Mouse (Mus musculus): ENCODE data around the gene Sema3d. TPM values are rescaled to one million over a fixed set of nuclear protein-coding genes. Genes with fewer than 3 reads are reported as not detected.

The Sema3d gene
- polyA plus RNA-seq, 1 experiment: 0.13 TPM

DNA sequence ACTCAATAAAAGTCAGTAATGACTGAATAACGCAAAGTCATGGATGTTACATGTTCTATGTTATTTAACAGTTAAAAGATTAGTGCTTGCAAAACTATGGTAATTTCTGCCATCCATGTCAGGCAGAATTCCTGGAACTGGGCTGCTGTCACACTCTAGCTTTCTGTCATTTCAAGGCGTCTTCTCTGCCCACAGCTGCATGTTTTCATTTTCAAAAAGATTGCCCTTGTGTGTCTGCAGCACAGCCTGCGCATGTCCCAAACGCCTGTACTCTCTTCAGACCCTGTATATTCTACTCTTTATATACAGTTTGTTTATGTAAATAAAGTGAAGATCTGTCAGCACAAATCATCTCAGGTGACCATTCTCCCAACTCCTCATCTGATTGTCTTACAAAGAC lies 132.1 kb downstream of the Sema3d start:
- peaks cover 2% of the 10 kb centered on the region; the same call in 1 of the 2 replicates for H3K9me3 ChIP-seq (replicated peaks; ENCODE audit: control insufficient read depth, insufficient read depth, low read length, poor library complexity, severe bottlenecking)
- TF ChIP-seq CTCF (IDR thresholded peaks at IDR 0.05; ENCODE audit: low read depth, low read length) (no peak), EP300 (IDR thresholded peaks at IDR 0.05; ENCODE audit: insufficient read depth, low read depth, low read length) (no peak), POLR2A (IDR thresholded peaks at IDR 0.05; ENCODE audit: insufficient read depth, low read length) (no peak)

DNA sequence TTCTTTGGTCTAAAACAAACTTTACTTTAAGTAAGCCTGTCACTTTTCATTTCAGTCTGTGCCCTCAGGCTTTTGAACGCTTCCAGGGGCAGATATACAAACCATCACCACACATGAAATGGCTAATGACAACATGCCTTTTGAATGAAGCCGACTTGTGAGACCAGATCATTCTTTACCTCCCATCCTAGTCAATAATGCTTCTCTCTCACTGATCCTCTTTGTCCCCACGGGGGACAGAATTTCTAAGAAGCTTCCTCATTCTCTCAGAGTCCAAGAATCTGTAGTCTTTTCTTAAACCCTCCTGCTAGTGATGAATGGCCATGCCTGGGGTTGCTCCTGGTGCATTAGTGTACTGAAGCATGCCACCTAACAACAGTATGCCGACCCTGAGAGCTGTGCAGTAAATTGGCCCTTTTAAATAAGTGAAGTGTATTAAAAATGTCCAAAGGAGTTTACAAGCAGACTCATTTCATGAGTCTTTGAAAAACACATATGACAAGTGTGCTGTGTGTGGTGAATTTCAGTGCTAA lies 142.1 kb downstream of the Sema3d start:
- no peak overlapping the region for H3K27ac ChIP-seq (ENCODE audit: insufficient read depth, low read length)
- 0 out of 2 replicates have a peak, but pooled peaks cover 7% of the 10 kb centered on the region for H3K9me3 ChIP-seq (replicated peaks; ENCODE audit: control insufficient read depth, insufficient read depth, low read length, poor library complexity, severe bottlenecking)
- no peaks in the 10 kb centered on the region for H3K36me3 ChIP-seq (ENCODE audit: control insufficient read depth, insufficient read depth, low read length, poor library complexity, severe bottlenecking)
- H3K9ac ChIP-seq (ENCODE audit: low read depth, poor library complexity, severe bottlenecking): no peak overlapping the region
- no peaks in the 10 kb centered on the region for H3K4me1 ChIP-seq (ENCODE audit: control insufficient read depth, insufficient read depth, low read length)
- H3K27me3 ChIP-seq (ENCODE audit: control insufficient read depth, insufficient read depth, low read length, poor library complexity, severe bottlenecking): no peaks in the 10 kb centered on the region
- H3K4me3 ChIP-seq (ENCODE audit: low read depth, low read length): no peak overlapping the region
- no peak for TF ChIP-seq EP300 (IDR thresholded peaks at IDR 0.05; ENCODE audit: insufficient read depth, low read depth, low read length)
- no peak for TF ChIP-seq POLR2A (IDR thresholded peaks at IDR 0.05; ENCODE audit: insufficient read depth, low read length)
- no peak for TF ChIP-seq CTCF (IDR thresholded peaks at IDR 0.05; ENCODE audit: low read depth, low read length)

More for the DNA sequence above, 132.1 kb downstream of the Sema3d start:
- H3K27me3 ChIP-seq (ENCODE audit: control insufficient read depth, insufficient read depth, low read length, poor library complexity, severe bottlenecking): no peaks in the 10 kb centered on the region
- H3K4me3 ChIP-seq (ENCODE audit: low read depth, low read length): no peak overlapping the region
- no peaks in the 10 kb centered on the region for H3K4me1 ChIP-seq (ENCODE audit: control insufficient read depth, insufficient read depth, low read length)
- H3K36me3 ChIP-seq (ENCODE audit: control insufficient read depth, insufficient read depth, low read length, poor library complexity, severe bottlenecking): no peaks in the 10 kb centered on the region
- no peak overlapping the region for H3K27ac ChIP-seq (ENCODE audit: insufficient read depth, low read length)
- no peak overlapping the region for H3K9ac ChIP-seq (ENCODE audit: low read depth, poor library complexity, severe bottlenecking)

DNA sequence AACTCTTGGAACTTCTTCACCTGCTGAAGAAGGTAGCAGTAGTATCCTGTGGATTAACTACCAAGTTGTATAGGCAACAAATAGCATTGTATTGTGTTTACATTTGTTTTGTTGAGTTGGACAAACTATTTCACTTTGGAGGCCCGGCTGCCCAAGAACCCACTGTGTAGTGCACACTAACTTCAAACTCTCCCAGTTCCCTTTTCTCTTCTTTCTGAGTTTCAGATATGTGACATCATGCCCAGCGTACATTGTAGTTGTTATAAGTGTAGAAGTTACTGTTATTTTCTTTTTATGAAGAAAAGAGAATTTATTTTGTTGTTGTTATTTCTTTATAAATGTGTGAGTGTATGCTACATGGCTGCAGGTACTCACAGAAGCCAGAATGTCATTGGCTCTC lies 145.4 kb downstream of the Sema3d start:
- TF ChIP-seq POLR2A (IDR thresholded peaks at IDR 0.05; ENCODE audit: insufficient read depth, low read length): no peak
- no peak for TF ChIP-seq CTCF (IDR thresholded peaks at IDR 0.05; ENCODE audit: low read depth, low read length)
- no peak for TF ChIP-seq EP300 (IDR thresholded peaks at IDR 0.05; ENCODE audit: insufficient read depth, low read depth, low read length)
- Histone ChIP-seq H3K36me3 (ENCODE audit: control insufficient read depth, insufficient read depth, low read length, poor library complexity, severe bottlenecking) (no peaks in the 10 kb centered on the region), H3K27ac (ENCODE audit: insufficient read depth, low read length) (no peak overlapping the region), H3K9ac (ENCODE audit: low read depth, poor library complexity, severe bottlenecking) (no peak overlapping the region), H3K4me1 (ENCODE audit: control insufficient read depth, insufficient read depth, low read length) (no peaks in the 10 kb centered on the region), H3K9me3 (replicated peaks; ENCODE audit: control insufficient read depth, insufficient read depth, low read length, poor library complexity, severe bottlenecking) (no peaks in the 10 kb centered on the region), H3K27me3 (ENCODE audit: control insufficient read depth, insufficient read depth, low read length, poor library complexity, severe bottlenecking) (no peaks in the 10 kb centered on the region), H3K4me3 (ENCODE audit: low read depth, low read length) (no peak overlapping the region)

- H3K4me3 ChIP-seq (ENCODE audit: low read depth, low read length): no peak overlapping the region
- TF ChIP-seq CTCF (IDR thresholded peaks at IDR 0.05; ENCODE audit: low read depth, low read length): no peak
- TF ChIP-seq EP300 (IDR thresholded peaks at IDR 0.05; ENCODE audit: insufficient read depth, low read depth, low read length): no peak
- no peak for TF ChIP-seq POLR2A (IDR thresholded peaks at IDR 0.05; ENCODE audit: insufficient read depth, low read length)
- H3K27ac ChIP-seq (ENCODE audit: insufficient read depth, low read length): no peak overlapping the region
- H3K36me3 ChIP-seq (ENCODE audit: control insufficient read depth, insufficient read depth, low read length, poor library complexity, severe bottlenecking): no peaks in the 10 kb centered on the region
- H3K4me1 ChIP-seq (ENCODE audit: control insufficient read depth, insufficient read depth, low read length): no peaks in the 10 kb centered on the region
- no peaks in the 10 kb centered on the region for H3K27me3 ChIP-seq (ENCODE audit: control insufficient read depth, insufficient read depth, low read length, poor library complexity, severe bottlenecking)
- H3K9ac ChIP-seq (ENCODE audit: low read depth, poor library complexity, severe bottlenecking): no peak overlapping the region
- H3K9me3 ChIP-seq (replicated peaks; ENCODE audit: control insufficient read depth, insufficient read depth, low read length, poor library complexity, severe bottlenecking): no peaks in the 10 kb centered on the region
Measured at GRCm38 (mm10) chr5:12529771-12530170, 146.6 kb downstream of the Sema3d start.

DNA sequence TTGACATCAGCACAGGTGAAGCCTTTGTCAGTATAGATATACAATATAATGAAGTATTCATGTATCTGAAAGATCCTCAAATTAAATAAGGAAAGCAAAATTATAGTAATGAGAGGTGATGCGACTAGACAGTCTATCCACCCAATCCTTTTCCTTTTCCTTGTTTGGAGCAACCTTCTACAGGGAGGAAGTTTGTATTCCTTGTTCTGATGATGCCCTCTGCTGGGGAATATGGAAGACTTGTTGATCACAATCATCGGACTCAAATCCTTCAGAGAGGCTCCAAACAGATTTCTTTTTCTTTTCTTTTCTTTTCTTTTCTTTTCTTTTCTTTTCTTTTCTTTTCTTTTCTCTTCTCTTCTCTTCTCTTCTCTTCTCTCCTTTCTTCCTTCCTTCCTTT lies 158.1 kb downstream of the Sema3d start:
- Histone ChIP-seq H3K9ac (ENCODE audit: low read depth, poor library complexity, severe bottlenecking) (no peak overlapping the region), H3K36me3 (ENCODE audit: control insufficient read depth, insufficient read depth, low read length, poor library complexity, severe bottlenecking) (no peaks in the 10 kb centered on the region), H3K27me3 (ENCODE audit: control insufficient read depth, insufficient read depth, low read length, poor library complexity, severe bottlenecking) (no peaks in the 10 kb centered on the region), H3K4me1 (ENCODE audit: control insufficient read depth, insufficient read depth, low read length) (no peaks in the 10 kb centered on the region), H3K27ac (ENCODE audit: insufficient read depth, low read length) (no peak overlapping the region), H3K9me3 (replicated peaks; ENCODE audit: control insufficient read depth, insufficient read depth, low read length, poor library complexity, severe bottlenecking) (no peaks in the 10 kb centered on the region), H3K4me3 (ENCODE audit: low read depth, low read length) (no peak overlapping the region)
- TF ChIP-seq CTCF (IDR thresholded peaks at IDR 0.05; ENCODE audit: low read depth, low read length): no peak
- TF ChIP-seq EP300 (IDR thresholded peaks at IDR 0.05; ENCODE audit: insufficient read depth, low read depth, low read length): no peak
- no peak for TF ChIP-seq POLR2A (IDR thresholded peaks at IDR 0.05; ENCODE audit: insufficient read depth, low read length)

GRCm38 (mm10) chr5:12549046-12549669 lies 166.0 kb downstream of the Sema3d start:
- Histone ChIP-seq H3K9me3 (replicated peaks; ENCODE audit: control insufficient read depth, insufficient read depth, low read length, poor library complexity, severe bottlenecking) (no peaks in the 10 kb centered on the region), H3K9ac (ENCODE audit: low read depth, poor library complexity, severe bottlenecking) (no peak overlapping the region), H3K4me1 (ENCODE audit: control insufficient read depth, insufficient read depth, low read length) (no peaks in the 10 kb centered on the region), H3K36me3 (ENCODE audit: control insufficient read depth, insufficient read depth, low read length, poor library complexity, severe bottlenecking) (no peaks in the 10 kb centered on the region), H3K27ac (ENCODE audit: insufficient read depth, low read length) (no peak overlapping the region), H3K4me3 (ENCODE audit: low read depth, low read length) (no peak overlapping the region), H3K27me3 (ENCODE audit: control insufficient read depth, insufficient read depth, low read length, poor library complexity, severe bottlenecking) (no peaks in the 10 kb centered on the region)
- no peak for TF ChIP-seq CTCF (IDR thresholded peaks at IDR 0.05; ENCODE audit: low read depth, low read length)
- no peak for TF ChIP-seq EP300 (IDR thresholded peaks at IDR 0.05; ENCODE audit: insufficient read depth, low read depth, low read length)
- TF ChIP-seq POLR2A (IDR thresholded peaks at IDR 0.05; ENCODE audit: insufficient read depth, low read length): no peak

Measured in ES-Bruce4 (cell line).